Mouse (Mus musculus) intestine, postnatal 0 days (tissue): ENCODE data around the gene Zfp119b. TPM values are rescaled to one million over a fixed set of nuclear protein-coding genes. Genes with fewer than 3 reads are reported as not detected.
A peak's percentile ranks its signal among the peaks of the same experiment; 100 is the strongest.

Experiments
- ATAC-seq: fragments of 200-750 bp; cut with Nextera tagmentation; 2 replicates; pipeline ENCODE4 v1.8.0; 2017; ENCODE audit warnings: mild to moderate bottlenecking, moderate TSS enrichment, moderate library complexity
- H3K27ac ChIP-seq: fragments of 300-500 bp; sonication (generic); 2 replicates; pipeline ENCODE4 v1.5.1; 2014; ENCODE audit warnings: mild to moderate bottlenecking, low read depth, low read length, moderate library complexity
- H3K27me3 ChIP-seq: fragments of 300-500 bp; sonication (generic); replicated peaks from 2 replicates; pipeline ENCODE4 v1.6.1; 2014; ENCODE audit warnings: low read length, mixed read lengths; ENCODE audit not compliant: control insufficient read depth, insufficient read depth
- H3K36me3 ChIP-seq: fragments of 300-500 bp; sonication (generic); 2 replicates; pipeline ENCODE4 v1.6.1; 2014; ENCODE audit warnings: mild to moderate bottlenecking, moderate library complexity; ENCODE audit not compliant: control insufficient read depth, insufficient read depth
- H3K4me1 ChIP-seq: fragments of 300-500 bp; sonication (generic); replicated peaks from 2 replicates; pipeline ENCODE4 v1.6.1; 2014; ENCODE audit warnings: antibody characterized with exemption, low read length, mixed read lengths; ENCODE audit not compliant: control insufficient read depth, insufficient read depth
- H3K4me2 ChIP-seq: fragments of 300-500 bp; sonication (generic); replicated peaks from 2 replicates; pipeline ENCODE4 v1.6.1; 2014; ENCODE audit warnings: low read depth, mild to moderate bottlenecking, moderate library complexity
- H3K4me3 ChIP-seq: fragments of 300-500 bp; sonication (generic); 2 replicates; pipeline ENCODE4 v1.5.1; 2014; ENCODE audit warnings: low read depth, low read length
- H3K9ac ChIP-seq: fragments of 300-500 bp; sonication (generic); 2 replicates; pipeline ENCODE4 v1.6.1; 2014; ENCODE audit warnings: mild to moderate bottlenecking, low read depth, low read length
- H3K9me3 ChIP-seq: fragments of 300-500 bp; sonication (generic); 2 replicates; pipeline ENCODE4 v1.6.1; 2016; ENCODE audit warnings: mixed run types; ENCODE audit not compliant: control insufficient read depth
- CTCF ChIP-seq: sonication (generic); IDR thresholded peaks from 2 replicates; pipeline ENCODE4 v1.5.1; 2016; ENCODE audit warnings: low read depth, mild to moderate bottlenecking, control low read depth, antibody characterized with exemption, moderate library complexity
- WGBS: fragments of 180-500 bp; shearing (Covaris S2); extraction: QIAGEN DNeasy Blood & Tissue Kit; methylation state at CpG from one replicate; pipeline ENCODE4 v1.1.7; 2014; 5-methylcytosine and 5-hydroxymethylcytosine counted together
- polyA plus RNA-seq: library from polyadenylated mRNA; unstranded; fragments of >200 nt; fragmentation: Nextera tagmentation; extraction: Ambion mirVana; gene quantifications from 2 replicates; pipeline ENCODE4 v1.2.1, GENCODE M21; 2015

Gene Zfp119b
- 3.4 and 3.7 TPM in 2 replicates for polyA plus RNA-seq

GRCm38 (mm10) chr17:55949400-55949799 lies at the start of gene Zfp119b:
TSS of gene Zfp119b (minus strand) at chr17:55949500.
- Histone ChIP-seq H3K4me2 (no peak within 1 kb of the TSS), H3K36me3 (no peaks in the 10 kb centered on the region), H3K9ac (no peak within 1 kb of the TSS), H3K27ac (no peak within 1 kb of the TSS), H3K4me3 (no peak within 1 kb of the TSS), H3K4me1 (no peaks in the 10 kb centered on the region), H3K9me3 (no peaks in the 10 kb centered on the region), H3K27me3 (0 out of 2 replicates have a peak, but pooled peaks cover 1% of the 10 kb centered on the region)
- no peak for TF ChIP-seq CTCF
- no peak for ATAC-seq
- 86% methylated on average over 2 of the region's 2 CpGs for WGBS

GRCm38 (mm10) chr17:55996007-55996406 lies 46.7 kb upstream of the Zfp119b start:
- 0 out of 2 replicates have a peak overlapping the region, but pooled peaks have one; percentile 11 for H3K27ac ChIP-seq
- ATAC-seq: peak; percentile 64
- WGBS: 59% methylated on average over 15 of the region's 15 CpGs
- H3K4me2 ChIP-seq: no peak overlapping the region; the same call in 1 of the 2 replicates
- no peak overlapping the region for H3K4me3 ChIP-seq
- TF ChIP-seq CTCF: no peak
- H3K27me3 ChIP-seq: no peaks in the 10 kb centered on the region
- H3K4me1 ChIP-seq: no peaks in the 10 kb centered on the region
- H3K9ac ChIP-seq: no peak overlapping the region
- H3K9me3 ChIP-seq: no peaks in the 10 kb centered on the region
- peaks cover 17% of the 10 kb centered on the region; the same call in 1 of the 2 replicates for H3K36me3 ChIP-seq

- Histone ChIP-seq H3K27me3 (peaks cover 8% of the 10 kb centered on the region), H3K27ac (no peak overlapping the region), H3K4me3 (no peak overlapping the region), H3K9me3 (no peaks in the 10 kb centered on the region), H3K9ac (no peak overlapping the region), H3K4me1 (peaks cover 3% of the 10 kb centered on the region; the same call in 1 of the 2 replicates), H3K36me3 (no peaks in the 10 kb centered on the region), H3K4me2 (no peak overlapping the region)
- 48% methylated on average over 8 of the region's 8 CpGs for WGBS
- ATAC-seq: peak; percentile 75
- TF ChIP-seq CTCF: no peak
Observed at GRCm38 (mm10) chr17:55990278-55990898, 41.1 kb upstream of the Zfp119b start.

GRCm38 (mm10) chr17:55986030-55986961 lies 37.0 kb upstream of the Zfp119b start, which contains the start of gene Fsd1:
TSS of gene Fsd1 (plus strand) at chr17:55986509.
- Histone ChIP-seq H3K9ac (no peak within 1 kb of the TSS), H3K4me3 (peak within 1 kb of the TSS; percentile 21; the same call in 1 of the 2 replicates), H3K27ac (no peak within 1 kb of the TSS), H3K9me3 (no peaks in the 10 kb centered on the region), H3K4me1 (peaks cover 3% of the 10 kb centered on the region; the same call in 1 of the 2 replicates), H3K36me3 (no peaks in the 10 kb centered on the region), H3K4me2 (peak within 1 kb of the TSS; percentile 49), H3K27me3 (peaks cover 8% of the 10 kb centered on the region)
- no peak for ATAC-seq
- WGBS: 8% methylated on average over 32 of the region's 35 CpGs
- no peak for TF ChIP-seq CTCF

- H3K27ac ChIP-seq: no peak overlapping the region
- 39% methylated on average over 3 of the region's 3 CpGs for WGBS
- no peak overlapping the region for H3K9ac ChIP-seq
- H3K9me3 ChIP-seq: no peaks in the 10 kb centered on the region
- no peak overlapping the region for H3K4me2 ChIP-seq
- no peaks in the 10 kb centered on the region for H3K36me3 ChIP-seq
- H3K4me1 ChIP-seq: no peaks in the 10 kb centered on the region
- no peak for TF ChIP-seq CTCF
- no peaks in the 10 kb centered on the region for H3K27me3 ChIP-seq
- no peak for ATAC-seq
- no peak overlapping the region for H3K4me3 ChIP-seq
Observed at GRCm38 (mm10) chr17:55977301-55977700, 28.0 kb upstream of the Zfp119b start.

- ATAC-seq: peak; percentile 85
- H3K36me3 ChIP-seq: no peaks in the 10 kb centered on the region
- TF ChIP-seq CTCF: peak; percentile 87
- no peak overlapping the region for H3K9ac ChIP-seq
- WGBS: 13% methylated on average over 13 of the region's 13 CpGs
- no peak overlapping the region for H3K27ac ChIP-seq
- H3K4me2 ChIP-seq: peak overlapping the region; percentile 48
- no peaks in the 10 kb centered on the region for H3K9me3 ChIP-seq
- H3K4me3 ChIP-seq: no peak overlapping the region
- H3K4me1 ChIP-seq: no peaks in the 10 kb centered on the region
- peaks cover 2% of the 10 kb centered on the region; the same call in 1 of the 2 replicates for H3K27me3 ChIP-seq
Observed at GRCm38 (mm10) chr17:55976255-55976862, 27.1 kb upstream of the Zfp119b start.
